Mouse (Mus musculus): ENCODE measurements at regions not wholly inside any gene's neighbourhood (a gene's known extent, or its start where the extent isn't known, plus 50 kb on each side); places are given as distances from the start of the nearest gene placed in this dataset.

- TF ChIP-seq CTCF (IDR thresholded peaks at IDR 0.05; ENCODE audit: low read depth, low read length): no peak
- no peak for TF ChIP-seq POLR2A (IDR thresholded peaks at IDR 0.05; ENCODE audit: extremely low read depth, insufficient read depth, low read length)
These were observed 185.8 kb upstream of the Adamts5 start for GRCm38 (mm10) chr16:86087421-86087820.

All from liver, adult 2 months (tissue).